Mouse (Mus musculus) midbrain, embryonic 16.5 days (tissue): ENCODE results near the gene Serpinf1. TPM values are rescaled to one million over a fixed set of nuclear protein-coding genes. Genes with fewer than 3 reads are reported as not detected.
A peak's percentile ranks its signal among the peaks of the same experiment; 100 is the strongest.

Experiments used
- ATAC-seq: fragments of 200-750 bp; cut with Nextera tagmentation; 2 replicates; pipeline ENCODE4 v1.8.0; 2017; ENCODE audit warnings: moderate TSS enrichment
- H3K27ac ChIP-seq: fragments of 300-500 bp; sonication (generic); 2 replicates; pipeline ENCODE4 v1.5.1; 2014; ENCODE audit warnings: mild to moderate bottlenecking, low read length, mixed read lengths
- H3K27me3 ChIP-seq: fragments of 300-500 bp; sonication (generic); 2 replicates; pipeline ENCODE4 v1.6.1; 2014; ENCODE audit warnings: low read depth, low read length, mixed read lengths; ENCODE audit not compliant: control insufficient read depth, insufficient read depth
- H3K36me3 ChIP-seq: fragments of 300-500 bp; sonication (generic); 2 replicates; pipeline ENCODE4 v1.6.1; 2014; ENCODE audit warnings: mild to moderate bottlenecking, low read length, moderate library complexity, mixed read lengths; ENCODE audit not compliant: control insufficient read depth, insufficient read depth
- H3K4me1 ChIP-seq: fragments of 300-500 bp; sonication (generic); 2 replicates; pipeline ENCODE4 v1.6.1; 2014; ENCODE audit warnings: mild to moderate bottlenecking, low read length, mixed read lengths; ENCODE audit not compliant: control insufficient read depth, insufficient read depth
- H3K4me2 ChIP-seq: fragments of 300-500 bp; sonication (generic); 2 replicates; pipeline ENCODE4 v1.6.1; 2014; ENCODE audit warnings: mild to moderate bottlenecking, low read length, mixed read lengths
- H3K4me3 ChIP-seq: fragments of 300-500 bp; sonication (generic); 2 replicates; pipeline ENCODE4 v1.5.1; 2014; ENCODE audit warnings: low read depth, mild to moderate bottlenecking, low read length, moderate library complexity, mixed read lengths
- H3K9ac ChIP-seq: fragments of 300-500 bp; sonication (generic); 2 replicates; pipeline ENCODE4 v1.6.1; 2014; ENCODE audit warnings: low read depth, low read length, mixed read lengths
- H3K9me3 ChIP-seq: fragments of 300-500 bp; sonication (generic); replicated peaks from 2 replicates; pipeline ENCODE4 v1.6.1; 2014; ENCODE audit warnings: mild to moderate bottlenecking, low read length, mixed read lengths; ENCODE audit not compliant: control insufficient read depth, poor library complexity, severe bottlenecking
- WGBS: fragments of 180-500 bp; shearing (Covaris S2); extraction: QIAGEN DNeasy Blood & Tissue Kit; methylation state at CpG from one replicate; pipeline ENCODE4 v1.1.7; 2014; 5-methylcytosine and 5-hydroxymethylcytosine counted together
- polyA plus RNA-seq: library from polyadenylated mRNA; unstranded; fragments of >200 nt; fragmentation: Nextera tagmentation; extraction: Ambion mirVana; gene quantifications from 2 replicates; pipeline ENCODE4 v1.2.1, GENCODE M21; 2015

Serpinf1 gene
- polyA plus RNA-seq, 1 experiment from 2014 or later = 31.8 TPM

GRCm38 (mm10) chr11:75450936-75451335, 28.4 kb upstream of the Serpinf1 start:
- Histone ChIP-seq H3K4me3 (no peak overlapping the region), H3K9ac (0 out of 2 replicates have a peak overlapping the region, but pooled peaks have one; percentile 20), H3K27ac (no peak overlapping the region), H3K27me3 (no peaks in the 10 kb centered on the region), H3K4me2 (no peak overlapping the region), H3K9me3 (no peaks in the 10 kb centered on the region), H3K36me3 (peaks cover 17% of the 10 kb centered on the region), H3K4me1 (peaks cover 19% of the 10 kb centered on the region)
- no peak for ATAC-seq
- WGBS = 94% methylated on average over 15 of the region's 15 CpGs

- Histone ChIP-seq H3K4me1 (peaks cover 19% of the 10 kb centered on the region), H3K4me2 (no peak overlapping the region), H3K27ac (no peak overlapping the region), H3K27me3 (no peaks in the 10 kb centered on the region), H3K4me3 (no peak overlapping the region), H3K36me3 (peaks cover 20% of the 10 kb centered on the region), H3K9me3 (no peaks in the 10 kb centered on the region), H3K9ac (0 out of 2 replicates have a peak overlapping the region, but pooled peaks have one; percentile 20)
- no peak for ATAC-seq
- WGBS = 87% methylated on average over 8 of the region's 8 CpGs
These were observed 27.9 kb upstream of the Serpinf1 start for GRCm38 (mm10) chr11:75450304-75450908.

- ATAC-seq = no peak
- no peak overlapping the region for H3K4me3 ChIP-seq
- no peak overlapping the region for H3K27ac ChIP-seq
- H3K27me3 ChIP-seq = no peaks in the 10 kb centered on the region
- H3K36me3 ChIP-seq = peaks cover 24% of the 10 kb centered on the region
- no peak overlapping the region for H3K9ac ChIP-seq
- H3K9me3 ChIP-seq = no peaks in the 10 kb centered on the region
- no peak overlapping the region for H3K4me2 ChIP-seq
- WGBS = 90% methylated on average over 7 of the region's 7 CpGs
- H3K4me1 ChIP-seq = peaks cover 14% of the 10 kb centered on the region
These were observed 27.2 kb upstream of the Serpinf1 start for GRCm38 (mm10) chr11:75449695-75450094.

- no peak overlapping the region for H3K27ac ChIP-seq
- H3K4me3 ChIP-seq = no peak overlapping the region
- H3K4me2 ChIP-seq = no peak overlapping the region
- H3K27me3 ChIP-seq = no peaks in the 10 kb centered on the region
- 73% methylated on average over 3 of the region's 3 CpGs for WGBS
- H3K4me1 ChIP-seq = peaks cover 9% of the 10 kb centered on the region
- H3K9ac ChIP-seq = no peak overlapping the region
- H3K36me3 ChIP-seq = peaks cover 24% of the 10 kb centered on the region
- H3K9me3 ChIP-seq = no peaks in the 10 kb centered on the region
- ATAC-seq = no peak
These were observed 26.1 kb upstream of the Serpinf1 start for GRCm38 (mm10) chr11:75448575-75448974.

GRCm38 (mm10) chr11:75443711-75444110, 21.2 kb upstream of the Serpinf1 start:
- Histone ChIP-seq H3K27me3 (no peaks in the 10 kb centered on the region), H3K27ac (no peak overlapping the region), H3K36me3 (peaks cover 19% of the 10 kb centered on the region), H3K4me3 (no peak overlapping the region), H3K9ac (no peak overlapping the region), H3K9me3 (no peaks in the 10 kb centered on the region), H3K4me2 (no peak overlapping the region), H3K4me1 (no peaks in the 10 kb centered on the region)
- ATAC-seq = no peak
- WGBS = 53% methylated on average over 8 of the region's 8 CpGs

- H3K4me1 ChIP-seq = no peaks in the 10 kb centered on the region
- 57% methylated on average over 16 of the region's 16 CpGs for whole genome bisulfite sequencing
- H3K4me3 ChIP-seq = no peak overlapping the region
- H3K9ac ChIP-seq = no peak overlapping the region
- H3K9me3 ChIP-seq = no peaks in the 10 kb centered on the region
- H3K4me2 ChIP-seq = no peak overlapping the region
- no peak for ATAC-seq
- no peaks in the 10 kb centered on the region for H3K27me3 ChIP-seq
- H3K27ac ChIP-seq = no peak overlapping the region
- H3K36me3 ChIP-seq = peaks cover 9% of the 10 kb centered on the region
These were observed 19.1 kb upstream of the Serpinf1 start for GRCm38 (mm10) chr11:75441601-75442000.

- WGBS = 82% methylated on average over 7 of the region's 7 CpGs
- H3K4me2 ChIP-seq = no peak overlapping the region
- H3K27me3 ChIP-seq = no peaks in the 10 kb centered on the region
- no peaks in the 10 kb centered on the region for H3K4me1 ChIP-seq
- no peak overlapping the region for H3K4me3 ChIP-seq
- H3K9me3 ChIP-seq = no peaks in the 10 kb centered on the region
- H3K9ac ChIP-seq = no peak overlapping the region
- peaks cover 9% of the 10 kb centered on the region for H3K36me3 ChIP-seq
- no peak for ATAC-seq
- no peak overlapping the region for H3K27ac ChIP-seq
These were observed 18.5 kb upstream of the Serpinf1 start for GRCm38 (mm10) chr11:75441034-75441433.

GRCm38 (mm10) chr11:75439951-75440350, 17.4 kb upstream of the Serpinf1 start:
- Histone ChIP-seq H3K9me3 (no peaks in the 10 kb centered on the region), H3K36me3 (peaks cover 3% of the 10 kb centered on the region; the same call in 1 of the 2 replicates), H3K4me2 (no peak overlapping the region), H3K27ac (no peak overlapping the region), H3K9ac (no peak overlapping the region), H3K4me1 (no peaks in the 10 kb centered on the region), H3K4me3 (no peak overlapping the region), H3K27me3 (no peaks in the 10 kb centered on the region)
- ATAC-seq = no peak
- 86% methylated on average over 3 of the region's 3 CpGs for WGBS

- Histone ChIP-seq H3K9me3 (no peaks in the 10 kb centered on the region), H3K27ac (no peak within 1 kb of the TSS), H3K27me3 (no peaks in the 10 kb centered on the region), H3K4me2 (no peak within 1 kb of the TSS), H3K4me3 (no peak within 1 kb of the TSS), H3K9ac (no peak within 1 kb of the TSS), H3K4me1 (no peaks in the 10 kb centered on the region), H3K36me3 (0 out of 2 replicates have a peak, but pooled peaks cover 2% of the 10 kb centered on the region)
- 88% methylated on average over 6 of the region's 6 CpGs for WGBS
- ATAC-seq = no peak
These were observed 16.9 kb upstream of the Serpinf1 start, which contains the start of gene Serpinf2 for GRCm38 (mm10) chr11:75439363-75439762. Gene Serpinf2, minus strand, starts transcription at chr11:75439591.
